Mouse (Mus musculus) c-Kit-positive CD71-positive TER-119-negative erythroid progenitor cells, embryonic 14.5 days (primary cell): ENCODE results near the gene Cdc42se2.

Experiments used
- DNase-seq: peaks from one replicate; pipeline ENCODE4 v3.0.0-alpha.2; 2013; ENCODE audit warnings: low read depth

Gene Cdc42se2

DNA sequence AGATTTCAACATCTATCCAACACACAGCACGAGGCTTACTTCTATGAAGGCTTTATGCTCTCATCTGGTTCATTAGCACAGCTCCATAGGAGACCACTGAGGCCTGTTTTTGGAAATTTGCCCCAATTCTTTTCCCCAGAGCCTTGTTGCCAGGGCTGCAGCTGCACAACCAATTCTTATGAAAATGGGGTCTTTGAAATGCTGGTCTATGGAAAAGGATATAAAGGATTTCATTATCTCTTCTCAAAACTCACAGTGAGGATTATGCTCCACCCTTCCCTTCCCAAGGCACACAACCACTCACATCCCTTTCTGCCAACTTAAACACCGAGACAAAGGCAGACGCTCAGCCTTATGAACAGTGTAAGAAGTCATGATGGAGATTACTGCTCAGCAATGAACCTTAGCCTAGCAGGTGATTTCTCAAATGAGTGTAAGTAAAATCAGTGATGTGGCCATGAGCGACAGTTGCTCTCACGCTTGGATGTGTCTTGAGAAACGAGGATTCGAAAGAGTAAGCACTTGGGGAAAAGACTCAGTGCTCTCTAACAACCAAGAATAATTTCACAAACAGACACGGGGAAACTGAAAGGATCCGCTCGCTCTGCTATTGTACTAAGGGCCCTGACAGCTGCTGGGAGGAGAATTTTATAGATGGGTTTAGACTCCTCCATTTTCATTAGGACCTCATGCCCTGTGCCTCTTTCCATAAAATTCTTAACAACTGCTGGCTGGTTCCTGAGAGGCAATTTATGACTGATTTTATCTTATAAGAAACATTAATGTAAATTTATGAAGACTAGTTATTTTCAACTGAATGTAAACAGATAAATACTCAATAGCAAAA, 33.0 kb downstream of the Cdc42se2 start:
- DNase-seq = no peak

- DNase-seq = no peak
These were observed 36.0 kb downstream of the Cdc42se2 start for GRCm38 (mm10) chr11:54751502-54751901.

- no peak for DNase-seq
These were observed 38.6 kb downstream of the Cdc42se2 start for GRCm38 (mm10) chr11:54748891-54749290.

- no peak for DNase-seq
These were observed 43.2 kb downstream of the Cdc42se2 start for GRCm38 (mm10) chr11:54744231-54744630.

DNA sequence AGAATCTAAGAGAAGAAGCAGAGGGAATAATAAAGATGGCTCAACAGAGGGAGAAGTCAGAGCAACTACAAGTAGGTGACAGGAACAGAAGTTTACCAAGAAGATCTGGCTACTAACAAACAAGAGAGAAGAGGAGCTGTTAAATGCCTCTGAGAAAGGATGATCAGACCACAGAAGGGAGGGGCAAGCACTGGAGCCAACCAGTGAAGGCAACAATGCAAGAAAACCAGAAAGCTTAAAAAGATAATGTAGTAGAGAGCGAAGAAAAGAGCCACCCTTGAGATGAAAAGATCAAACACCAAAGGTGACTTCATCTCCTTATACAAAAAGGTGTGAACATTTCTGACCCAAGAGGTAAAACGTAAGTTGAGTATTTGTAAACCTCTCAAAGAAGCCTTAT, 46.1 kb downstream of the Cdc42se2 start:
- no peak for DNase-seq

DNA sequence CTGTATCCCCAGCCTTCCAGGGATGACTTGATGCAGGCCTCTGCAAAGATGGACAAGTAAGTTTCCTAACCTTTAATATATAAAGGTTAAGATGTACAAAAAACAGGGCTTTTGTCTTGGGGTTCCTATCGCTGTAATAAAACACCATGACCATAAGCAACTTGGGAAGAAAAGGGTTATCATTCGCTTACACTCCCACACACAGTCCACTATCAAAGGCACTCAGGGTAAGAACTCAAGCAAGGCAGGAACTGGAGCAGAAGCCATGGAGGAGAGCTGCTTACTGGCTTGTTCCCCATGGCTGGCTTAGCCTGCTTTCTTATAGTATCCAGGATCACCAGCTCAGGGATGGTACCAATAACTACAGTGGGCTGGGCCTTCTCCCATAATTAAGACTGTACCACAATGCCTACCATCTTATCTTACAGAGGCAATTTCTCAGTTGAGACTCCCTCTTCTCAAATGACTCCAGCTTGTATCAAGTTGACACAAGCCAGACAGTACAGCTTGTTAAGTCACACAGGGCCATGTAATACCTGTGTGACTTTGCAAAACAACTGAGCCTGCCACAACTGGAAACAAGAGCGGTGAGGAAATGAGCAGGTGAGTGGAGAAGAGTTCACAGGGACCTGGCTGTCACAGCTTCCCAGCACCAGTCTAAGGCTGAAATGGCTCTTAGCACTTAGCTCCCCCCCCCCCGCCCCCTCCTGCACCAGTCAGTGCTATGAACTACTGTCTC, 48.3 kb downstream of the Cdc42se2 start:
- DNase-seq = peak; percentile 25

- DNase-seq = no peak
These were observed 50.6 kb downstream of the Cdc42se2 start for GRCm38 (mm10) chr11:54736903-54737302.

- no peak for DNase-seq
These were observed 52.4 kb downstream of the Cdc42se2 start for GRCm38 (mm10) chr11:54735114-54735513.

GRCm38 (mm10) chr11:54733546-54733945, 53.9 kb downstream of the Cdc42se2 start:
- no peak for DNase-seq

DNA sequence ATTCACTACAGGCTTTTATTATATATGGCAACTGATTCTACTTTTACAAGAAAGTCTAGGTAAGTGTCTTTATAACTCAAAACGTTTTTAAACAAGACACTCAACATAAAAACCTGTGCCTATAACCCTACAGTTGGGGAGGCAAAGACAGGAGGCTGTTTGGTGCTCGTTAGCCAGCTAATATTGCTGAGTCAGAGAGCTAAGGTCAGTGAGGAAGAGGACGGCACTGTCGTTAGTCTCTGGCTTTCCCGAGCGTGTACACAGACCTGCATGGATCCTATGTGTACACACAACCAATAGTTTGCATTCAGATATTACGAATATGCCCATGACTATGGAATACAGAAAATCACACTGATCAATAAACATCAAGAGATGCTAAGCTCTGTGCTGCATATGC, 56.1 kb downstream of the Cdc42se2 start:
- no peak for DNase-seq

- DNase-seq = no peak
These were observed 56.5 kb downstream of the Cdc42se2 start for GRCm38 (mm10) chr11:54730931-54731330.

GRCm38 (mm10) chr11:54729311-54729710, 58.2 kb downstream of the Cdc42se2 start:
- no peak for DNase-seq

GRCm38 (mm10) chr11:54728371-54728770, 59.1 kb downstream of the Cdc42se2 start:
- DNase-seq = no peak

DNA sequence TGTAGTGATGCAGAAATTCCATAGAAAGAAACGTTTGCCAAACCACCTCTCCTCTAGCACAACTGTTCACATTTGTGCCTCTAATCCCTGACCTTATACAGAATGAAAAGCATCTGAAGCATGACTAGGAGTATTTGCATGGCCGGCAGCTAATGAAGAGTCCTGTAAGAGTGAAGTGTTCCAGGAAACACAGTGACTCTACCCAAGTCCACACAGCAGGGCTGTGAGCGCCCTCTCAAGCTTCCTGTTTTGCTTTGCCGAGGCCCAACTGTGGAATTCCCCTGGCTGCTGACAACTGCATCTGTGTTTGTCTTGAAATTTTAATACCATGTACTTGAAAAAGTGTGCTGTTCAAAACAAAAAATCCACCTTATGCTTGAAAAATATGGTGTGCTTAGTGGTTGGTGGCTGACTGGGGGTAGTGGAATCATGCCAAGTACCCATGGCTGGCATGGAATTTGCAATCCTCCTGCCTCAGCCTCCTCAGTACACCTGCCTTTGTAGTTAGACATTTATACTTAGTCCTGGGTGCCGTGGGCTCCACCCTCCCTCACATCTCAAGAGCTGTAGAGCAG, 60.1 kb downstream of the Cdc42se2 start:
- DNase-seq = no peak

- DNase-seq = no peak
These were observed 60.9 kb downstream of the Cdc42se2 start for GRCm38 (mm10) chr11:54726571-54727062.

- no peak for DNase-seq
These were observed 63.0 kb downstream of the Cdc42se2 start for GRCm38 (mm10) chr11:54724353-54725034.

DNA sequence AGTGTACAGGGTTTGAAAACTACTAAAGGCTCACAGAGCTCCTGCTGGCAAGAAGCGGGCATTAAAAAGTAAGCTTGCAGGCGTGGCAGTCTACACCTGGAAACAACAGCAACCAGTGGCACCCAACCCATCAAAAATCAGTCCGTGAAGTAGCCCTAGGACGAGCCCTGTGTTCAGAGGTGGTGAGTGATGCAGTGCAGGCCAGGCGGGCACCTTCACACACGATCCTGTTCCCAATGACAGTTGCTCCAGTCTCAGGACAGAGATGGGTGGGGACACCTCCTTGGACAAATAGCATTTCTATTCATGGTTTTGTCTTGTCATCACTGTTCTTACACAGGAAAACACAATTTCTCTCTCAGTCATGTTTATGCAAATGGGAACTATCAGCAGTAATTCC, 65.4 kb downstream of the Cdc42se2 start:
- no peak for DNase-seq

DNA sequence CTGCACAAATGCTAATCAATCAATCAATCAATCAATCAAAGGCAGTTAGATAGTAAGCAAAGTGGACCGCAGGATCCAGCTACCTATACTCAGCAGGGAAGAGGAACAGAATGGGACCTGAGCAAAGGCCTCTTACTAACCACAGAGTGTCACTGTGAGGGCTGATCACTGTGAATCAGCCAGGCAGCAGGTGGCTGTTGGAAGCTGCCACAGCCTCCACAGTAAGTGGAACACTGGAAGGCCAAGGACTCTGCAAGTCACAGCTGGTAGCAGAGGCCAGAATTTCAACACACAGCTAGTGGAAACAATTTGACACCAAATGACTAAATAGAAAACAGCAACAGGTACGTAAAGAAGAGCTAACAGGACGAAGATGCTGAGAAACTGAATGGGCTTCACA, 68.9 kb downstream of the Cdc42se2 start:
- DNase-seq = no peak

DNA sequence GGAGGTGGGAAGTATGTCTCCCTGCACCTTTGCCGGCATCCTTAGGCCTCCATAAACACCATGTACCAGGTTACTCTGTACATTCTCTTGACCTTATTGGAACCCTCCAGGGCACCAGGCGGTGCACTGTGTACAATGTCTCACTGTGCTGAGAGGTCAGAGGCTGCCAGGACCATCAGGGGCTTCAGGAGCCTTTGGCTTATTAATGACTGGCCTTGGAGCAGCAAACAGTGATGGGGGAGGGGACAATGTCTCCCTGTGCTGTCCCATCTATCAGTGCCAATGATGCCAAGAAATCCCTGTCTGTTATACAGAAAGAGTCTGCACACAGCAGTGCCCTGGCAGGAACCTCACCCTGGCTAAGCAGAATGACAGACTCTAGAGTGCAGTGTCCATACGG, 69.6 kb downstream of the Cdc42se2 start:
- DNase-seq = no peak

DNA sequence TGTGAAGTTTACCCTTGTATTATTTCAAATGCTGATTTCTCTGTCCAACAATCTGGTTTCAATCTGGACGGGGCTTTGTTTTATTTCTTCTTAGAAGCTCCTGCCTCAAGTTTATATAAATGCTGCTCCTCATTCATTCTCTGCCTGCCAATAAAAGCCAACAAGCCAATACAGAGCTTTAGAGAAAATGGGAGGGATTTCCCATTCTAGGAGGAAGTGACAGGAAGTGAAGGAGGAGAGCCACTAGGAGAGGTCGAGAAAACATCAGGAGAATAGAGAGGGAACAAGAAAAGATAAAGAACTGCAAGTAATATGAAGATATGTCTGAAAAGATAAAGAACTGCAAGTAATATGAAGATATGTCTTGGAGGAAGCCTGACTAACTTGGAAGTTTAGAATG, 74.6 kb downstream of the Cdc42se2 start:
- no peak for DNase-seq

DNA sequence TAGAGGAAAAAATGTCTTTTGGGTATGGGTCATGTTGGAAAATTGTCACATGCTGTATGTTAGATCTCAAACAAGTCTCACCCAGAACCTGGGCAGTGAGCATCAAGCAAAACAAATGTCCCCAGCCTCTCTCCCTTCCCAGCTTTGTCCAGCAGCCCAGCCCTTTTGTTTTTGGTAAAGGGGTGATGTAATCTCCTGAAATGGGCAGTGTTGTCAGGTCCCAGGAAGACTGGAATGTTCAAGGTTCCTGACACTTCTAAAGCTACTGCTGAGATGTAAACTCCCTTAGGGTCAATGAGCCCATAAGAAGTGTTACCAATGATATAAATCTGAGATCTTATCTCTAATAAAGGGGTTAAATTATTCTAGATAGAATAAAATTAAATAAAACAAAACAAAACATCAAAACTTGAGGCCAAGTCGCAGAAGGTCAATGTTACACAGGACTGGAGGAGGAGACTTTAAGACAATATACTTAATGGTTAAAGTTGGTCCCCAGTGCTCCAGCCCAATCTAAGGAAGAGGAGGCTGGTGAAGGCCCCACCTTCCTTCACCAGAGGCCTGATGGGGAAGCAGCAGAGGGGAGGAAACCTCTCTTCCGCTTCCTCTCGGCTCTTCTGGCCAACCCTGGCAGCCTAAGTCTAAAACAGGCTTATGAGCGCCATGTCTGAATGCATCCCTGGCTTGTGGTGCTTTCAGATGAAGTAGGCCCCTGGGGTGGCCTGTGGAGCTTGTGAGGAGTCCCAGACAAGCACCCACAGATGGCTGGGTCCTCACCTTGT, 76.8 kb downstream of the Cdc42se2 start:
- no peak for DNase-seq
